Mouse (Mus musculus) sigmoid colon, adult 10 weeks (tissue): ENCODE results near the gene Prl5a1. TPM values are rescaled to one million over a fixed set of nuclear protein-coding genes. Genes with fewer than 3 reads are reported as not detected.

Experiments
- polyA plus RNA-seq: library from polyadenylated mRNA; stranded (reverse); fragments of 350-450 nt; fragmentation: Illumina TruSeq; extraction: RNeasy Lipid Tissue Mini Kit (QIAGEN cat#74804); gene quantifications from one replicate; pipeline ENCODE4 v1.2.3, GENCODE M21; 2014; ENCODE audit warnings: low read depth, low replicate concordance

The Prl5a1 gene
- polyA plus RNA-seq, result not detected

GRCm38 (mm10) chr13:28142184-28142583, at the start of gene Prl5a1:
Prl5a1 (plus strand) TSS chr13:28142484.

Other genes with a start within 250 kb of the Prl5a1 start
- gene Prl4a1, start 126.3 kb upstream of the Prl5a1 start, polyA plus RNA-seq, result not detected
- not detected for gene Gm11361, start 115.0 kb downstream of the Prl5a1 start, polyA plus RNA-seq